Mouse (Mus musculus): ENCODE measurements around the gene Smarce1. TPM values are rescaled to one million over a fixed set of nuclear protein-coding genes. Genes with fewer than 3 reads are reported as not detected.

Smarce1 gene
- total RNA-seq, 1 experiment = 130 TPM

DNA sequence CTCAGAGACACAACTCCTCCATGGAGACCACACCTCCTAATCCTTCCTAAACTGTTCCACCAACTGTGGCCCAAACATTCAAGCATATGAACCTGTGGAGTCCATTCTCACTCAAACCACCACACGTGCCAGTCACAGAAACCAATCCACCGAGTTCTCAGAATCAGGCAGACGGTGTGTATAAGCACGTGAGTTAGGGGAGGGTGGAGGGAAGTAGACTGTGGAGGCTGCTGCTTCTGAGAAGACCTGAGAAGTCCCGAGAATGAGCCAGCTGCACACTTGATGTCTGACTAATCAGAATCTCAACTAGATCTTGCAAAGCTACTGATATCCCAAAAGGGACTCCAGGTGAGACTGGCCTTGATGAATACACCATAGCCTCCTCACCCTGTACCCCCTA lies 50.7 kb downstream of the Smarce1 start:
- Histone ChIP-seq H3K4me3 (ENCODE audit: insufficient read depth in 1 of 2, low read depth in 1 of 2, low read length in 2 of 2, poor library complexity in 1 of 2, severe bottlenecking in 1 of 2) (no peak overlapping the region), H3K9me3 (ENCODE audit: control insufficient read depth, insufficient read depth, low read depth, low read length) (no peaks in the 10 kb centered on the region), H3K9ac (ENCODE audit: insufficient read depth, low read depth, low read length, poor library complexity, severe bottlenecking) (no peak overlapping the region), H3K4me1 (ENCODE audit: control insufficient read depth in 2 of 2, insufficient read depth in 2 of 2, low read length in 2 of 2, poor library complexity in 1 of 2) (no peaks in the 10 kb centered on the region; a peak in 1 of 4 replicates), H3K36me3 (ENCODE audit: control insufficient read depth, insufficient read depth, low read length, poor library complexity, severe bottlenecking) (no peaks in the 10 kb centered on the region), H3K27ac (ENCODE audit: insufficient read depth, low read depth, low read length, poor library complexity, severe bottlenecking) (no peak overlapping the region)
- DNase-seq (ENCODE audit: low read depth, low spot score) = no peak
- in situ Hi-C loops (cut with MboI; ENCODE audit: low sequenced_read_pairs in 2 of 2, unreplicated experiment in 2 of 2) = no loop called here
- TF ChIP-seq CHD2 (IDR thresholded peaks at IDR 0.05; ENCODE audit: low read depth, low read length) (no peak), HCFC1 (IDR thresholded peaks at IDR 0.05; ENCODE audit: borderline replicate concordance, insufficient read depth, low read length) (no peak), MAFK (IDR thresholded peaks at IDR 0.05; ENCODE audit: insufficient read depth, low read depth, low read length) (no peak), ZNF384 (IDR thresholded peaks at IDR 0.05; ENCODE audit: low read depth, low read length) (no peak)

- Histone ChIP-seq H3K9ac (ENCODE audit: insufficient read depth, low read depth, low read length, poor library complexity, severe bottlenecking) (no peak overlapping the region), H3K36me3 (ENCODE audit: control insufficient read depth, insufficient read depth, low read length, poor library complexity, severe bottlenecking) (no peaks in the 10 kb centered on the region), H3K9me3 (ENCODE audit: control insufficient read depth, insufficient read depth, low read depth, low read length) (no peaks in the 10 kb centered on the region), H3K4me3 (ENCODE audit: insufficient read depth in 1 of 2, low read depth in 1 of 2, low read length in 2 of 2, poor library complexity in 1 of 2, severe bottlenecking in 1 of 2) (no peak overlapping the region), H3K27ac (ENCODE audit: insufficient read depth, low read depth, low read length, poor library complexity, severe bottlenecking) (no peak overlapping the region), H3K4me1 (ENCODE audit: control insufficient read depth in 2 of 2, insufficient read depth in 2 of 2, low read length in 2 of 2, poor library complexity in 1 of 2) (no peaks in the 10 kb centered on the region; a peak in 1 of 4 replicates)
- in situ Hi-C loops (cut with MboI; ENCODE audit: low sequenced_read_pairs in 2 of 2, unreplicated experiment in 2 of 2) = no loop called here
- DNase-seq (ENCODE audit: low read depth, low spot score) = no peak
- TF ChIP-seq MAFK (IDR thresholded peaks at IDR 0.05; ENCODE audit: insufficient read depth, low read depth, low read length) (no peak), ZNF384 (IDR thresholded peaks at IDR 0.05; ENCODE audit: low read depth, low read length) (no peak), ZC3H11A (IDR thresholded peaks at IDR 0.05; ENCODE audit: borderline replicate concordance, low read depth, low read length) (no peak), HCFC1 (IDR thresholded peaks at IDR 0.05; ENCODE audit: borderline replicate concordance, insufficient read depth, low read length) (no peak), CHD2 (IDR thresholded peaks at IDR 0.05; ENCODE audit: low read depth, low read length) (no peak)
These were observed 53.0 kb downstream of the Smarce1 start for GRCm38 (mm10) chr11:99177925-99178198.

DNA sequence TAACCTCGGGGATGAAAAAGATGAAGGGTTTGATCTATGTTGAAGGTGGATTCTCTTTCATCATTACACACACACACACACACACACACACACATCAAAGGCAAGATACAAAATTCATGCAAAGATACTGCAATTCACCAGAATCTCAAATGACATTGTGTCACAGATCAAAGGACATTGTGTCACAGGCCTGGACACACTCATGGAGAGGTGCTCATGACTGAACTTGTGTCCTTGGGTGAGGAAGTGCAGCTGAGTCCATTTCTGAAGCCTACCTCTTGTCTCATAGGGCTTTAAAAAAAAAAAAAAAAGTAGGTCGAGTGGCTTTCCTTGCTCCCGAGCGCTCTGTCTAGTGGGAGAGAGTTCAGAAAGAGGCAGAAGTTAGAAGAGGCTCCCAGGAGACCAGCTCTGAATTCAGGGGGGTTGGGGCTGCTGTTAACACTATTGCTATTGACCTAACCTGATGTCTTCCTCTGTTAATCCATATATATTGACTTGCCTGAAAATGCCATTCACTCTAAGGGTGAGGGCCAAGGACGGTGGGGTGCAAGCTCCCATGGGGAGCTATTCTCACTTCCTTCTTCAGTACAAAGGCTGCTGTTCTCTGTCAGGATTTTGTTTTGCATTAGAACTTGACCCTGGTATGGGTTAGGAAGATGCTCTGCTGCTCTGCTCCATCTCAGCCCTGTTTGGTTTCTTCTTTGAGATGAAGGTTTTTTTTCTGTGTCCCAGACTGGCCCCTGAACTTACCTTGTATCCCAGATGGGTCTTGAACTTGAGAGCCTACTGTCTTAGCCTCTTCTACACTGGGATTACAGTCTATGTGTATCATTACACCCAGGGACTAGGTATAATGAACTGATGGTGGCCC lies 53.5 kb downstream of the Smarce1 start:
- H3K27ac ChIP-seq (ENCODE audit: insufficient read depth, low read depth, low read length, poor library complexity, severe bottlenecking) = no peak overlapping the region
- TF ChIP-seq CHD2 (IDR thresholded peaks at IDR 0.05; ENCODE audit: low read depth, low read length) = no peak
- no peak for TF ChIP-seq ZC3H11A (IDR thresholded peaks at IDR 0.05; ENCODE audit: borderline replicate concordance, low read depth, low read length)
- TF ChIP-seq MAFK (IDR thresholded peaks at IDR 0.05; ENCODE audit: insufficient read depth, low read depth, low read length) = no peak
- TF ChIP-seq ZNF384 (IDR thresholded peaks at IDR 0.05; ENCODE audit: low read depth, low read length) = no peak
- no peak for TF ChIP-seq HCFC1 (IDR thresholded peaks at IDR 0.05; ENCODE audit: borderline replicate concordance, insufficient read depth, low read length)
- in situ Hi-C loops (cut with MboI; ENCODE audit: low sequenced_read_pairs in 2 of 2, unreplicated experiment in 2 of 2) = no loop called here
- H3K4me3 ChIP-seq (ENCODE audit: insufficient read depth in 1 of 2, low read depth in 1 of 2, low read length in 2 of 2, poor library complexity in 1 of 2, severe bottlenecking in 1 of 2) = no peak overlapping the region
- DNase-seq (ENCODE audit: low read depth, low spot score) = no peak
- no peak overlapping the region for H3K9ac ChIP-seq (ENCODE audit: insufficient read depth, low read depth, low read length, poor library complexity, severe bottlenecking)
- no peaks in the 10 kb centered on the region for H3K9me3 ChIP-seq (ENCODE audit: control insufficient read depth, insufficient read depth, low read depth, low read length)
- no peaks in the 10 kb centered on the region for H3K36me3 ChIP-seq (ENCODE audit: control insufficient read depth, insufficient read depth, low read length, poor library complexity, severe bottlenecking)
- no peaks in the 10 kb centered on the region; a peak in 1 of 4 replicates for H3K4me1 ChIP-seq (ENCODE audit: control insufficient read depth in 2 of 2, insufficient read depth in 2 of 2, low read length in 2 of 2, poor library complexity in 1 of 2)

GRCm38 (mm10) chr11:99172002-99172401 lies 58.8 kb downstream of the Smarce1 start:
- Histone ChIP-seq H3K4me3 (ENCODE audit: insufficient read depth in 1 of 2, low read depth in 1 of 2, low read length in 2 of 2, poor library complexity in 1 of 2, severe bottlenecking in 1 of 2) (no peak overlapping the region), H3K27ac (ENCODE audit: insufficient read depth, low read depth, low read length, poor library complexity, severe bottlenecking) (no peak overlapping the region), H3K4me1 (ENCODE audit: control insufficient read depth in 2 of 2, insufficient read depth in 2 of 2, low read length in 2 of 2, poor library complexity in 1 of 2) (peaks cover 2 to 3% of the 10 kb centered on the region in 2 experiments; a peak in 1 of 4 replicates), H3K36me3 (ENCODE audit: control insufficient read depth, insufficient read depth, low read length, poor library complexity, severe bottlenecking) (no peaks in the 10 kb centered on the region), H3K9me3 (ENCODE audit: control insufficient read depth, insufficient read depth, low read depth, low read length) (no peaks in the 10 kb centered on the region), H3K9ac (ENCODE audit: insufficient read depth, low read depth, low read length, poor library complexity, severe bottlenecking) (no peak overlapping the region)
- in situ Hi-C loops (cut with MboI; ENCODE audit: low sequenced_read_pairs in 2 of 2, unreplicated experiment in 2 of 2) = no loop called here
- DNase-seq (ENCODE audit: low read depth, low spot score) = no peak
- TF ChIP-seq CHD2 (IDR thresholded peaks at IDR 0.05; ENCODE audit: low read depth, low read length) = no peak
- no peak for TF ChIP-seq ZC3H11A (IDR thresholded peaks at IDR 0.05; ENCODE audit: borderline replicate concordance, low read depth, low read length)

DNA sequence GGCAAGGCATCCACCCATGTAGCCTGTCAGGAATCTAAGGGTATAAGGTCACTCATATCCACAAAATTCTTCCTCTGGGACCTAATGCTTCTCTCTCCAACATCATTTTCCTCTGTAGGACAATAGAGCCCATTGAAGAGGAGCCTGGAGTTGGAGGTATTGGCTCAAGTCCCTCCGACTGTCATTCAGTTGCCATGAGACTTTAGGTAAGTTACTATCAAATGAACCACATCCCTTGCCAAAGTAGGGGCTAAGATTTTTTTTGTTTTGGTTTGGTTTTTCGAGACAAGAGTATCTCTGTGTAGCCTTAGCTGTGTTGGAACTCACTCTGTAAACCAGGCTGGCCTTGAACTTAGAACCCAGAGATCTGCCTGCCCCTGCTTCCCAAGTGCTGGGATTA lies 59.4 kb downstream of the Smarce1 start:
- Histone ChIP-seq H3K36me3 (ENCODE audit: control insufficient read depth, insufficient read depth, low read length, poor library complexity, severe bottlenecking) (no peaks in the 10 kb centered on the region), H3K9ac (ENCODE audit: insufficient read depth, low read depth, low read length, poor library complexity, severe bottlenecking) (no peak overlapping the region), H3K9me3 (ENCODE audit: control insufficient read depth, insufficient read depth, low read depth, low read length) (no peaks in the 10 kb centered on the region), H3K4me1 (ENCODE audit: control insufficient read depth in 2 of 2, insufficient read depth in 2 of 2, low read length in 2 of 2, poor library complexity in 1 of 2) (peaks cover 2 to 3% of the 10 kb centered on the region in 2 experiments; a peak in 1 of 4 replicates), H3K27ac (ENCODE audit: insufficient read depth, low read depth, low read length, poor library complexity, severe bottlenecking) (no peak overlapping the region), H3K4me3 (ENCODE audit: insufficient read depth in 1 of 2, low read depth in 1 of 2, low read length in 2 of 2, poor library complexity in 1 of 2, severe bottlenecking in 1 of 2) (no peak overlapping the region)
- no peak for DNase-seq (ENCODE audit: low read depth, low spot score)
- TF ChIP-seq HCFC1 (IDR thresholded peaks at IDR 0.05; ENCODE audit: borderline replicate concordance, insufficient read depth, low read length) = no peak
- no peak for TF ChIP-seq ZC3H11A (IDR thresholded peaks at IDR 0.05; ENCODE audit: borderline replicate concordance, low read depth, low read length)
- no peak for TF ChIP-seq ZNF384 (IDR thresholded peaks at IDR 0.05; ENCODE audit: low read depth, low read length)
- TF ChIP-seq MAFK (IDR thresholded peaks at IDR 0.05; ENCODE audit: insufficient read depth, low read depth, low read length) = no peak
- TF ChIP-seq CHD2 (IDR thresholded peaks at IDR 0.05; ENCODE audit: low read depth, low read length) = no peak
- in situ Hi-C loops (cut with MboI; ENCODE audit: low sequenced_read_pairs in 2 of 2, unreplicated experiment in 2 of 2) = no loop called here

Data from ES-E14 (cell line).